Mouse (Mus musculus): Measurements from ENCODE around the gene Trib3. TPM values are rescaled to one million over a fixed set of nuclear protein-coding genes. Genes with fewer than 3 reads are reported as not detected.
"Not testable (repeated sequence)": the region's sequence is repeated elsewhere in the genome, so short reads cannot be mapped to it uniquely, and the experiment has no call there.

Trib3 gene
- polyA plus RNA-seq, 1 experiment from 2014 or later = 2.6 TPM

DNA sequence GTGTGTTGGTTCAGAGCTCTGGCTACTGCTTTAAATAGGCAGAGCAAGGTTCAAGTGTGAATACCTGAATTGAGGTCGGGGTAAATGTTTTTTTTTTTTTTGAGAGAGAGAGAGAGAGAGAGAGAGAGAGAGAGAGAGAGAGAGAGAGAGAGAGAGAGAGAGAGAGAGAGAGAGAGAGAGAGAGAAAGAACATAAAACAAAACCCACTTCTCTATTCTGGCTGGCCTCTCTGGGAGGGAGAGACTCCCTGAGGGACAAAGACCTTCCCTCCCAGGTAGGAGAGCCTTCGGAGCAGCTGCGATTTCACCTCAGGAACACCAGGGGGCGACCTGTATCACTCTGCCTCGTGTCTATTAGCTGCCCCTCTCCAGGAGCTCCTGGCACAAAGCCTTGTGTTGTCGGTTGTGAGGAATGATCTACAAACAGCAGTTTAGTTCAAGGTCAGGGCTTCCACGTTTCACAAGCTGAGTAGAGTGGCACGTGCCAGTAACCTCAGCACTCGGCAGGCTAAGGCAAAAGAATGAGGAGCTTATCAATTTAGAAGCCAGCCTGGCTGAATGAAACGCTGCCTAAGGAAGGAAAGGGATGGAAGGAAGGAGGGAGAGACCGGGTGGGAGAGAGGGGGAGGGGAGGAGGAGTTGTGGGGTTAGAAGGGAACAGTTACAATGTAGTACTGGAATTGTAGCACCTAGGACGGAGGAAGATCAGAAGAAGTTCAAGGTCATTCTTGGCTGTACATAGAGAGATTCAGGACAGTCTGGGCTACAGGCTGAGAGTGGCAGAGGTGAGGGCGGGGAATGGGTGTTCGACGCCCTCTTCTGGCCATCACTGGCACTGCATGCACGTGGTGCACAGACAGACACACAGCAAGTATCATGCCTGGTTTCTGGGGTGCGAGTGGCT, 19.7 kb upstream of the Trib3 start:
- H3K4me3 ChIP-seq = peak overlapping the region; percentile 36
- peak overlapping the region; percentile 83 for H3K27ac ChIP-seq
- DNase-seq (ENCODE audit: low spot score) = peak; percentile 81
- no peaks in the 10 kb centered on the region for H3K9me3 ChIP-seq (replicated peaks)
- WGBS = 14% methylated on average over 17 of the region's 17 CpGs
- no peaks in the 10 kb centered on the region for H3K27me3 ChIP-seq (ENCODE audit: low read depth, poor library complexity, severe bottlenecking)
- no peaks in the 10 kb centered on the region for H3K36me3 ChIP-seq
- peaks cover 7% of the 10 kb centered on the region; the same call in 1 of the 2 replicates for H3K4me1 ChIP-seq

GRCm38 (mm10) chr2:152361193-152361592, 17.4 kb upstream of the Trib3 start:
- Histone ChIP-seq H3K9me3 (replicated peaks) (no peaks in the 10 kb centered on the region), H3K27me3 (ENCODE audit: low read depth, poor library complexity, severe bottlenecking) (no peaks in the 10 kb centered on the region), H3K36me3 (no peaks in the 10 kb centered on the region), H3K27ac (no peak overlapping the region), H3K4me1 (peaks cover 7% of the 10 kb centered on the region; the same call in 1 of the 2 replicates), H3K4me3 (no peak overlapping the region)
- no peak for DNase-seq (ENCODE audit: low spot score)
- WGBS = 90% methylated on average over 8 of the region's 8 CpGs

DNA sequence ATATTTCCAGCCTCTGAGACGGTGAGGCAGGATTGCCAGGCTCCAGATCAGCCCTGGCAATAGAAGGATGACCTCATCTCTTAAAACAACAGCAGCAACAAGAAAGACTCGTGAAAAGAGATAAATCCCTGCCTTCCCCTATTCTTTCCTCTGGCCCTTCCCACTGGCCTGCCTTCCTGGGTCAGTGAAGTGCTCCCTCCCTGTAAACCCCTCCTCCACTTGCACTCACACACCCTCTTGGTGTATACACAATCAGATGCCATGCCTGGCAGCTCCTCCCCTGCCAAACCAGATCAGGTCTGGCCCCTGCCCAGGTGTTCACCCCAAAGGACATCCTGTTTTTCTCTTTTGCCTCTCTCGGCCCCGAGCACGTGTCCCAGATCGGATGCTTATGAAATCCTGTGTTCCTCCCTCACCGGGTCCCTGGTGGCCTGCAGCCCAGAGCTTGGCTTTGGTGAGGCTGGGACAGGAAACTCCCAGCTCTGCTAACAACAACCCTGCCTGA, 16.5 kb upstream of the Trib3 start:
- peaks cover 7% of the 10 kb centered on the region; the same call in 1 of the 2 replicates for H3K4me1 ChIP-seq
- H3K36me3 ChIP-seq = no peaks in the 10 kb centered on the region
- no peak for DNase-seq (ENCODE audit: low spot score)
- no peaks in the 10 kb centered on the region for H3K9me3 ChIP-seq (replicated peaks)
- 71% methylated on average over 7 of the region's 7 CpGs for WGBS
- H3K27ac ChIP-seq = no peak overlapping the region
- no peaks in the 10 kb centered on the region for H3K27me3 ChIP-seq (ENCODE audit: low read depth, poor library complexity, severe bottlenecking)
- H3K4me3 ChIP-seq = no peak overlapping the region

DNA sequence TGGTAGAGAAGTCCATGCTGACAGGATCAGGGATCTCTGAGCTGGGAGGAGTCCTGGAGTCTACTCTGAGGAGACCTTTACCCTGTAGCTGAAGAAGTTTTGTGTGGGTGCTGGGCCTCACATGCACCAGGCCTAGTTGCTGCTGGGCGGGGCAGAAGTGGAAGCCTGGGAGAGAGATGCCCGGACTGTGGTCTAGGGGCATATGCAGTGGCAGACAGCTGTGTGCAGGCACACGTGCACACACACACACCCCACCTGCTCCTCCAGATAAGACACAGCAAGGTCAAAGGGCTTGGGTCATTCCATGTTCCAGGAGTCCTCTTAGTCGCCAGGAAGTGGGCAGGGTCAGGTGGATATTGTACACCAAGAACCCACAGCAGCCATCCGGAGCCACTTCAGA, 15.8 kb upstream of the Trib3 start:
- no peaks in the 10 kb centered on the region for H3K27me3 ChIP-seq (ENCODE audit: low read depth, poor library complexity, severe bottlenecking)
- H3K4me3 ChIP-seq = no peak overlapping the region
- DNase-seq (ENCODE audit: low spot score) = no peak
- no peaks in the 10 kb centered on the region for H3K9me3 ChIP-seq (replicated peaks)
- H3K27ac ChIP-seq = no peak overlapping the region
- H3K4me1 ChIP-seq = peaks cover 7% of the 10 kb centered on the region; the same call in 1 of the 2 replicates
- no peaks in the 10 kb centered on the region for H3K36me3 ChIP-seq
- 76% methylated on average over 5 of the region's 5 CpGs for WGBS

GRCm38 (mm10) chr2:152358977-152359376, 15.1 kb upstream of the Trib3 start:
- DNase-seq (ENCODE audit: low spot score); H3K4me3 ChIP-seq; H3K27ac ChIP-seq; H3K4me1 ChIP-seq; H3K27me3 ChIP-seq (ENCODE audit: low read depth, poor library complexity, severe bottlenecking); H3K9me3 ChIP-seq (replicated peaks); H3K36me3 ChIP-seq: not testable (repeated sequence)
- 75% methylated on average over 5 of the region's 5 CpGs for WGBS

- Histone ChIP-seq H3K4me1 (no peaks in the 10 kb centered on the region), H3K36me3 (no peaks in the 10 kb centered on the region), H3K9me3 (replicated peaks) (no peaks in the 10 kb centered on the region), H3K4me3 (no peak overlapping the region), H3K27ac (no peak overlapping the region), H3K27me3 (ENCODE audit: low read depth, poor library complexity, severe bottlenecking) (no peaks in the 10 kb centered on the region)
- WGBS = 88% methylated on average over 3 of the region's 3 CpGs
- no peak for DNase-seq (ENCODE audit: low spot score)
These were observed 13.4 kb upstream of the Trib3 start for GRCm38 (mm10) chr2:152357254-152357653.

GRCm38 (mm10) chr2:152349842-152350540, 6.2 kb upstream of the Trib3 start:
- no peak overlapping the region for H3K4me3 ChIP-seq
- no peak for DNase-seq (ENCODE audit: low spot score)
- 91% methylated on average over 8 of the region's 8 CpGs for WGBS

DNA sequence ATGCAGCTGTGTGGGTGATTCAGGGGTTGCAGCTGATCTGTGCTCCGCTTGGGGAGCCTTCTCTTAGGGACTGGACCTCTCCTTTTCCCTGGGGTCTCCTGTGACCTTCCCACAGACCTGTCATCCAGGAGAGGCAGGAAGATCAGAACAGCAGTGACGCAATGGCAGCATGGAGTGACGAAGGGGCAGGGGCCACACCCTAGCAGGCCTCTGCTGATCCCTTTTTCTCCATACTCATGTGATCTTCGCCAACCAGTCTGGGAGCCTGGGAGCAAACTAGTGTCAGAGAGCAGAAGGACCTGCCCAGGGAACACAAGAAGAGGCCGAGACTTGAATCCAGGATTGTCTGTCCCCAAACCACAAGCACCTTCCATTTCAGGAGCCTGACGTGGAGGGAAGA, 5.4 kb upstream of the Trib3 start:
- H3K27me3 ChIP-seq (ENCODE audit: low read depth, poor library complexity, severe bottlenecking) = peaks cover 17% of the 10 kb centered on the region
- peaks cover 9% of the 10 kb centered on the region for H3K4me1 ChIP-seq
- no peak overlapping the region for H3K4me3 ChIP-seq
- DNase-seq (ENCODE audit: low spot score) = no peak
- H3K9me3 ChIP-seq (replicated peaks) = no peaks in the 10 kb centered on the region
- WGBS = 72% methylated on average over 6 of the region's 6 CpGs
- no peak overlapping the region for H3K27ac ChIP-seq
- no peaks in the 10 kb centered on the region for H3K36me3 ChIP-seq

More at GRCm38 (mm10) chr2:152349842-152350540, 6.2 kb upstream of the Trib3 start:
- H3K27ac ChIP-seq = no peak overlapping the region
- no peaks in the 10 kb centered on the region for H3K9me3 ChIP-seq (replicated peaks)
- H3K4me1 ChIP-seq = peaks cover 6% of the 10 kb centered on the region; the same call in 1 of the 2 replicates
- H3K36me3 ChIP-seq = no peaks in the 10 kb centered on the region
- H3K27me3 ChIP-seq (ENCODE audit: low read depth, poor library complexity, severe bottlenecking) = peaks cover 9% of the 10 kb centered on the region

GRCm38 (mm10) chr2:152347722-152348121, 3.9 kb upstream of the Trib3 start:
- Histone ChIP-seq H3K4me3 (no peak overlapping the region), H3K27ac (no peak overlapping the region), H3K36me3 (no peaks in the 10 kb centered on the region), H3K4me1 (peaks cover 23% of the 10 kb centered on the region), H3K9me3 (replicated peaks) (no peaks in the 10 kb centered on the region), H3K27me3 (ENCODE audit: low read depth, poor library complexity, severe bottlenecking) (peaks cover 26% of the 10 kb centered on the region)
- DNase-seq (ENCODE audit: low spot score) = no peak
- WGBS = 80% methylated on average over 2 of the region's 2 CpGs

GRCm38 (mm10) chr2:152346776-152347465, 3.1 kb upstream of the Trib3 start:
- H3K36me3 ChIP-seq = no peaks in the 10 kb centered on the region
- DNase-seq (ENCODE audit: low spot score) = no peak
- H3K27ac ChIP-seq = no peak overlapping the region
- peaks cover 34% of the 10 kb centered on the region for H3K27me3 ChIP-seq (ENCODE audit: low read depth, poor library complexity, severe bottlenecking)
- H3K4me1 ChIP-seq = peaks cover 23% of the 10 kb centered on the region
- WGBS = 45% methylated on average over 9 of the region's 9 CpGs
- no peak overlapping the region for H3K4me3 ChIP-seq
- no peaks in the 10 kb centered on the region for H3K9me3 ChIP-seq (replicated peaks)

GRCm38 (mm10) chr2:152345393-152345792, 1.6 kb upstream of the Trib3 start:
- WGBS = 57% methylated on average over 6 of the region's 6 CpGs
- peaks cover 23% of the 10 kb centered on the region for H3K4me1 ChIP-seq
- H3K4me3 ChIP-seq = no peak overlapping the region
- no peak for DNase-seq (ENCODE audit: low spot score)
- H3K36me3 ChIP-seq = no peaks in the 10 kb centered on the region
- no peak overlapping the region for H3K27ac ChIP-seq
- H3K9me3 ChIP-seq (replicated peaks) = no peaks in the 10 kb centered on the region
- H3K27me3 ChIP-seq (ENCODE audit: low read depth, poor library complexity, severe bottlenecking) = peaks cover 36% of the 10 kb centered on the region

DNA sequence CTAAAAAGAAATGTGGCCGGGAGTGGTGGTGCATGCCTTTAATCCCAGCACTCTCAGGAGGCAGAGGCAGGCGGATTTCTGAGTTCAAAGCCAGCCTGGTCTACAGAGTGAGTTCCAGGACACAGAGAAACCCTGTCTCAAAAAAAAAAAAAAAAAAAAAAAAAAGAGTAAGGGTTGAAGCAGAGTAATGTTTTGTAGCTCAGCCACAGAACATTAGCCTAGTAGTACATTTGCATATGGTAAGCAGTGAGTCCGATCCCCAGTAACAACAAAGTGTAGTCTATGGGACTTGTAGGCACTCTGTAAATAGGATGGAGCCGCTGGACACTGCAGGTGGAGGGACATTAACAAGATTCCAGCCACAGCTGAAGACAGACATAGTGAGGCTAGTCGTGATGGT, 1.1 kb upstream of the Trib3 start:
- H3K4me3 ChIP-seq = no peak overlapping the region
- peaks cover 36% of the 10 kb centered on the region for H3K27me3 ChIP-seq (ENCODE audit: low read depth, poor library complexity, severe bottlenecking)
- WGBS = 59% methylated on average over 5 of the region's 5 CpGs
- H3K9me3 ChIP-seq (replicated peaks) = no peaks in the 10 kb centered on the region
- H3K27ac ChIP-seq = no peak overlapping the region
- H3K4me1 ChIP-seq = peaks cover 23% of the 10 kb centered on the region
- H3K36me3 ChIP-seq = no peaks in the 10 kb centered on the region
- no peak for DNase-seq (ENCODE audit: low spot score)
